Mouse (Mus musculus) stomach, postnatal 0 days (tissue): ENCODE measurements around the gene Slc25a33.

Experiments
- CTCF ChIP-seq: IDR thresholded peaks from 2 replicates; pipeline ENCODE4 v1.5.1; 2016; ENCODE audit warnings: antibody characterized with exemption, low read depth, mild to moderate bottlenecking, moderate library complexity
- EP300 ChIP-seq: optimal IDR thresholded peaks from 2 replicates; pipeline ENCODE3; 2016; ENCODE audit warnings: antibody characterized with exemption

DNA sequence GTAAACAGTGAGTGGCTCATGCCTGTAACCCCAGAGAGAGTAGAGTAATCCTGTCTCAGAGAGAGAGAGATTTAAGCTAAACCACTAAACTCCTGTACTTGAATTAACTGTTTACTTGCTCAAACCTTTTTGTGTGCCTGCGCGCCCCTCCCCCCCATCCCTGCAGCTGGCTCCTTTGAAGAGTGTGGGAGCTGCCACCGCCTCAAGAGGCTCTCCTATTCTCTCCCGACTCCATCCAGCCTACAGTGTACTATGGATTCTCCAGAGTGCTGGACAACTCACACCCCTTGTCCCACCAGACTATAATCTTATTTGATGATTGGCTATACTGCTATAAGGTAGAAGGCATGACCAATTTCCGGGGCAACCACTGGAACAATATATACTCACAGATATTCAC, 23.4 kb downstream of the Slc25a33 start:
- TF ChIP-seq CTCF: no peak
- TF ChIP-seq EP300: no peak
